Mouse (Mus musculus) Muller cell, postnatal 12 days (primary cell): ENCODE results near the gene Cmya5.
"Not testable (repeated sequence)": the region's sequence is repeated elsewhere in the genome, so short reads cannot be mapped to it uniquely, and the experiment has no call there.

ENCODE experiments used
- DNase-seq: peaks from one replicate; pipeline ENCODE4 v3.0.0-alpha.2; 2015; ENCODE audit errors: inconsistent ontology term

Gene Cmya5

GRCm38 (mm10) chr13:93144336-93145167, at the start of gene Cmya5:
Cmya5 (minus strand) TSS chr13:93144724.
- peak; percentile 96 for DNase-seq

- DNase-seq: no peak
These were observed 48.1 kb upstream of the Cmya5 start for GRCm38 (mm10) chr13:93192646-93193026.

GRCm38 (mm10) chr13:93191831-93192645, 47.5 kb upstream of the Cmya5 start, which contains the start of gene Tent2:
Tent2 (minus strand) TSS chr13:93192385.
- peak; percentile 95 for DNase-seq

GRCm38 (mm10) chr13:93189416-93189815, 44.9 kb upstream of the Cmya5 start:
- DNase-seq: peak; percentile 51

- DNase-seq: no peak
These were observed 44.2 kb upstream of the Cmya5 start for GRCm38 (mm10) chr13:93188738-93189137.

- not testable (repeated sequence) for DNase-seq
These were observed 43.3 kb upstream of the Cmya5 start for GRCm38 (mm10) chr13:93187792-93188191.

GRCm38 (mm10) chr13:93180351-93180750, 35.8 kb upstream of the Cmya5 start:
- DNase-seq: no peak

GRCm38 (mm10) chr13:93179522-93179921, 35.0 kb upstream of the Cmya5 start:
- no peak for DNase-seq

- DNase-seq: no peak
These were observed 33.0 kb upstream of the Cmya5 start for GRCm38 (mm10) chr13:93177571-93177970.

- no peak for DNase-seq
These were observed 18.8 kb upstream of the Cmya5 start for GRCm38 (mm10) chr13:93163303-93163702.

- DNase-seq: no peak
These were observed 17.9 kb upstream of the Cmya5 start for GRCm38 (mm10) chr13:93162456-93162855.

- no peak for DNase-seq
These were observed 13.7 kb upstream of the Cmya5 start for GRCm38 (mm10) chr13:93158261-93158660.

GRCm38 (mm10) chr13:93153280-93153679, 8.8 kb upstream of the Cmya5 start:
- DNase-seq: no peak

GRCm38 (mm10) chr13:93143819-93144283, 673 bp downstream of the Cmya5 start:
- no peak for DNase-seq

- no peak for DNase-seq
These were observed 3.3 kb downstream of the Cmya5 start for GRCm38 (mm10) chr13:93141184-93141583.

- DNase-seq: peak; percentile 27
These were observed 6.5 kb downstream of the Cmya5 start for GRCm38 (mm10) chr13:93138059-93138458.

- no peak for DNase-seq
These were observed 7.4 kb downstream of the Cmya5 start for GRCm38 (mm10) chr13:93137098-93137497.

- no peak for DNase-seq
These were observed 8.3 kb downstream of the Cmya5 start for GRCm38 (mm10) chr13:93136251-93136650.

GRCm38 (mm10) chr13:93135501-93135900, 9.0 kb downstream of the Cmya5 start:
- no peak for DNase-seq

GRCm38 (mm10) chr13:93130674-93131073, 13.8 kb downstream of the Cmya5 start:
- DNase-seq: no peak

GRCm38 (mm10) chr13:93128961-93129360, 15.6 kb downstream of the Cmya5 start:
- no peak for DNase-seq

GRCm38 (mm10) chr13:93128111-93128860, 16.2 kb downstream of the Cmya5 start:
- DNase-seq: no peak
